Mouse (Mus musculus) retina, embryonic 14.5 days (tissue): ENCODE measurements around the gene Bcl10.
"Not testable (repeated sequence)": the region's sequence is repeated elsewhere in the genome, so short reads cannot be mapped to it uniquely, and the experiment has no call there.

Experiments used
- DNase-seq: peaks from one replicate; pipeline ENCODE4 v3.0.0-alpha.2; 2015; ENCODE audit warnings: low spot score

The Bcl10 gene

GRCm38 (mm10) chr3:145922019-145922854 lies at the start of gene Bcl10:
TSS of gene Bcl10 (plus strand) at chr3:145922804.
- DNase-seq, result no peak

- no peak for DNase-seq
These were observed 49.3 kb upstream of the Bcl10 start for GRCm38 (mm10) chr3:145873271-145873670.

GRCm38 (mm10) chr3:145874126-145874525 lies 48.5 kb upstream of the Bcl10 start:
- DNase-seq, result no peak

GRCm38 (mm10) chr3:145876120-145876519 lies 46.5 kb upstream of the Bcl10 start:
- no peak for DNase-seq

GRCm38 (mm10) chr3:145878867-145879266 lies 43.7 kb upstream of the Bcl10 start:
- DNase-seq, result not testable (repeated sequence)

- DNase-seq, result no peak
These were observed 42.3 kb upstream of the Bcl10 start for GRCm38 (mm10) chr3:145880335-145880734.

- no peak for DNase-seq
These were observed 40.3 kb upstream of the Bcl10 start for GRCm38 (mm10) chr3:145882076-145882874.

GRCm38 (mm10) chr3:145883233-145883632 lies 39.4 kb upstream of the Bcl10 start:
- DNase-seq, result peak; percentile 28

- DNase-seq, result no peak
These were observed 37.2 kb upstream of the Bcl10 start for GRCm38 (mm10) chr3:145885376-145885775.

GRCm38 (mm10) chr3:145885851-145886464 lies 36.6 kb upstream of the Bcl10 start:
- no peak for DNase-seq

- no peak for DNase-seq
These were observed 35.1 kb upstream of the Bcl10 start for GRCm38 (mm10) chr3:145887430-145887971.

- no peak for DNase-seq
These were observed 32.1 kb upstream of the Bcl10 start for GRCm38 (mm10) chr3:145890346-145891132.

GRCm38 (mm10) chr3:145892451-145892850 lies 30.2 kb upstream of the Bcl10 start:
- no peak for DNase-seq

GRCm38 (mm10) chr3:145894131-145894530 lies 28.5 kb upstream of the Bcl10 start:
- DNase-seq, result no peak

GRCm38 (mm10) chr3:145897749-145898148 lies 24.9 kb upstream of the Bcl10 start:
- no peak for DNase-seq

- no peak for DNase-seq
These were observed 22.8 kb upstream of the Bcl10 start for GRCm38 (mm10) chr3:145899832-145900231.

GRCm38 (mm10) chr3:145903530-145903929 lies 19.1 kb upstream of the Bcl10 start:
- DNase-seq, result no peak

- DNase-seq, result peak; percentile 89
These were observed 17.5 kb upstream of the Bcl10 start for GRCm38 (mm10) chr3:145904850-145905776.

- no peak for DNase-seq
These were observed 16.0 kb upstream of the Bcl10 start for GRCm38 (mm10) chr3:145906582-145906981.

GRCm38 (mm10) chr3:145912512-145912911 lies 10.1 kb upstream of the Bcl10 start:
- DNase-seq, result no peak
